Mouse (Mus musculus): ENCODE measurements at regions not wholly inside any gene's neighbourhood (a gene's known extent, or its start where the extent isn't known, plus 50 kb on each side); places are given as distances from the start of the nearest gene placed in this dataset.
A peak's percentile ranks its signal among the peaks of the same experiment; 100 is the strongest.

GRCm38 (mm10) chr10:68842023-68842735 lies 118.7 kb downstream of the Tmem26 start:
- no peak for DNase-seq (ENCODE audit: low spot score)

DNA sequence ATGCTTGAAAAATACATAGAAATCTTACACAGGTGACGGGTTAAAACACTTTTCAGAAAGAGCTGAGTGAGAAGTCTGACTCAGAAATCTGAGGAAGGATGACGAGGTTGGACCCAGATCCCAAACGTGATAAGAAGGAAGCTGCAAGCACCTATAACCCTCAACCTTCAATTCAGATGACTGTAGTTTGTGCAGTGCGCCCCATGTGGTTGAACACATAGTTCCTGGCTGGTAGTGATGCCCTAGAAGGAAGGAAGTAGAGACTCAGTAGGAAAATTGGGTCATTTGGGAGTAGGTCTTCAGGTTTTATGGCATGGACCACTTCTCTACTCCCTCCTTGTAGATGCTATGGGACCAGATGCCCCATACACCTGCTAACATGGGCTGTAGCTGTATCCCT lies 120.6 kb downstream of the Tmem26 start:
- no peak for DNase-seq (ENCODE audit: low spot score)

DNA sequence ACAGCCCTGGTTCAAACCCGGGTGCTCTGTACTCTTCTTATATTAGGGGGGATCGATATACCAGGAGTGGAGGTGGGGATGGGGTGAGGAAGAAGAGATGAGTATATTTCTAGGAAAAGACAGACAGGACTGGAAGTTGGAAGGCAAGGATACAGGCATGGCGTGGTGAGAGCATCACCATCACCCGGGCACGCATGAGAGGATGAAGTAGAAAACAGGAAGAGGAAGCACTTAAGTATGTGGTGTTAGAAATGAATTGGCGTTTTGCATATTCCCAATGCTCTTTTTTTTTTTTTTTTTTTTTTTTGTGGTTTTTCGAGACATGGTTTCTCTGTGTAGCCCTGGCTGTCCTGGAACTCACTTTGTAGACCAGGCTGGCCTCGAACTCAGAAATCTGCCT lies 121.2 kb downstream of the Tmem26 start:
- DNase-seq (ENCODE audit: low spot score) = no peak

GRCm38 (mm10) chr10:68851153-68851552 lies 127.7 kb downstream of the Tmem26 start:
- DNase-seq (ENCODE audit: low spot score) = no peak

DNA sequence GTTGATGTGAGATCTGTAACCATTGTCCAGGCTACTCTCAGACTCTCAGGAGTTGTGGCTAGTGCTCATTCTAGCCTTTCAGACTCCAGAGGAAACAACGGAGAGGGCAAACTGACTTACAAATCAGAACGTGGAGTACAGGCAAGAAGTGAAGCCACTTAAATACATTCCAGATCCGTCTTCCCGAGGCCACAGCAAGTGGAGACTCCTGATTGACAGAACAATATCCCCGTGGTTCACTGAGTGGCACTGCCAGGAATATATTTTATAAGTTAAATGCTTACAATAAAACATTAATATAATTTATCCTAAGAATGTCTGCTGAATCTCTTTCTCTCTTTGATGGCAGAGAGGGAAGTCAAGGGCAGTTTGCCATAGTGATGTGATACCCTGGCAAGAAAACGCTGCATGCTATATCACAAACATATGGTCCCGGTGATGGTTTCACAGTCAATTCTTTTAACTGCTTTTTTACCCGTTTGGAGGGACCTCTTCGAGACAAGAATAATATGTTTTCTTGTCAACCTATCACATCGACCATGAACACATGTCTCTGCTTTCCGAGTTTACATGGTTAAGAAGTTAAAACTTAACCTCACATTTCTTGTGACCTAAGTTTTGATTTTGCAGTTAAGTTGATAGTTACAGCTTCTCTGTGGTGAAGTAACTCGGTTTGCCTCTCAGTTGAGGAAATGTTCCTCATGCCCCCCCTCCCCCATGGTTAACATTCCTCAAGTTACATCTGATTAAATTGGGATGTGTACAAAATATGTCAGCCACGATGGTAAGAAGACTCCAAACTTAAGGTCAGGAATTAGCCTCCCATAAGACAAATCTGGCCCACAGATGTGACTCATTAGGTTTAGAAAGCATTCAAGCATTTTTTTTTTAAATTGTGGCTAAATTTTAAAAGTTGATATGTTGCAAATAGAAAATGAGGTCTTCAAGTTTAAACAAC lies 132.8 kb downstream of the Tmem26 start:
- no peak for DNase-seq (ENCODE audit: low spot score)

DNA sequence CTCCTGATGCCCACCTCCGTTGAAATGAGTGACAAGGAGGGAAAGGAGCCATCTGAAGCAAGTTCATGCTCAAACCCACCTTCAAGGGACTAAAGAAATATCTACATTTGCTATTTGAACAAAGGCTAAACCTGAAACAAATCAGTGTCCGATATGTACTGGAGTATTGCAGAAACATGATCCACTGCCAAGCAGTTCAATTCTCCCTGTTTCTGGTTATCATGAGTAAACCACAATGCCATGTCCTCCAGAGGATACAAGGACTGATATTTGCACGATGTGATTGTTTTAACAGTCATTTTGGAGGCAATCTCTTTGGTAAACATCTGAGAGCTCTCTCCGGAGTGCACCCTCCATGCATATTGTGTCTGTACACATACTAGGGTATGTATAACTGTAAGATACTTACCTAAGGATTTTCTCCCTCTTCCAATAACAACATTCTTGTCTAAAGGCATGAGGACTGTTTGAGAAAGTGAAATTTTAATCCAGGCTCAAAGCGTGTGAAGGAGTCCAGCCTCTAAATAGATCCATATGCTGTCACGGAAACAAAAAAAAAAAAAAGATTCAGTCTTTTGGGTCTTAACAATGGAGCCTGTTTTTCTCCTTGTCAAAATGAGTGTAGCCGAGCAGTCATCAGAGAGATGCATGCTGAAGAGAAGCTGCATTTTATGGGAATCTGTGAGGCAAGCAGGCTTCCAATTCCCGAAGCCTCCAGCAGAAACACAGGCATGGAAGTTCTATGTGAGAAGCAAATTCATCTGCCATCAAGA lies 141.3 kb downstream of the Tmem26 start:
- DNase-seq (ENCODE audit: low spot score) = no peak

- no peak for DNase-seq (ENCODE audit: low spot score)
Observed at GRCm38 (mm10) chr10:68865776-68866175, 142.3 kb downstream of the Tmem26 start.

DNA sequence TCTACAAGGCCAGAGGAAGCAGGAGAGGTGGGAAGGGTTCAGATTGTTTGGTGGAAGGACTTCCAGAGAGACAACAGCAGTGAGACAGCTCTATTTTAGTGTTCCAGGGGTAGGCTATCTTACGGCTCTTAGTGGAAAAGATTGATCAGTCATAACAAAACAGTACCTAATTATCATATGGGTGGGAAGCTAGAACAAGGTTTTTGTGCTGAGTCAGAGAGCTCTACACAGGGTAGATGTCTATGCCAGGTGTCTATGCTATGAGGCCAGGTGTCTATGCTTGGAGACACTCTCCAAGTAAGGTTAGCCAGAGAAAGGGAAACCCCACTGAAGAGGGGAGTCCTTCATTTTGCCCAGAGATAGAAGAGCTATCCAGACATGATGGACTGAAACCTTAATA lies 143.9 kb downstream of the Tmem26 start:
- DNase-seq (ENCODE audit: low spot score) = no peak

- no peak for DNase-seq (ENCODE audit: low spot score)
Observed at GRCm38 (mm10) chr10:68872102-68872501, 148.7 kb downstream of the Tmem26 start.

DNA sequence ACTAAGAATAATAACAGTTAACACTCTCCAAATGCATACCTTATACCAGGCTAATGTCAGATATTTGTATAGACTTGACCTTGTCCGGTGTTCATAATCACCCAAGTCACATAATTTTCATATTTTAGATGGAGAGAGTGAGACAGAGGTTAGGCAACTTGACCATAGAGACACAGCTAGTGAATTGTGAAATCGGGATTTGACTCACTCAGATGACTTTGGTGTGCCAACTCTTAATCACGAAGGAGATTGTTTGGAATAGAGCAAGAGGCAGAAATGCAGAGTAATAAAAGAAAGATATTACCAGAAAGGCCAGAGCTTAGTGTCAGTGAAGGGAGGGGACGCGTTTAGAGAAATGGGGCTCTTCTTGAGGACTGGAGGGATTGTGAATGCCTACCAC lies 152.2 kb downstream of the Tmem26 start:
- DNase-seq (ENCODE audit: low spot score) = no peak

- peak; percentile 30 for DNase-seq (ENCODE audit: low spot score)
Observed at GRCm38 (mm10) chr10:68893100-68893841, 169.8 kb downstream of the Tmem26 start.

- DNase-seq (ENCODE audit: low spot score) = no peak
Observed at GRCm38 (mm10) chr10:68894121-68894520, 170.7 kb downstream of the Tmem26 start.

GRCm38 (mm10) chr10:68897524-68897923 lies 174.1 kb downstream of the Tmem26 start:
- DNase-seq (ENCODE audit: low spot score) = no peak

GRCm38 (mm10) chr10:68901168-68901567 lies 177.7 kb downstream of the Tmem26 start:
- DNase-seq (ENCODE audit: low spot score) = no peak

DNA sequence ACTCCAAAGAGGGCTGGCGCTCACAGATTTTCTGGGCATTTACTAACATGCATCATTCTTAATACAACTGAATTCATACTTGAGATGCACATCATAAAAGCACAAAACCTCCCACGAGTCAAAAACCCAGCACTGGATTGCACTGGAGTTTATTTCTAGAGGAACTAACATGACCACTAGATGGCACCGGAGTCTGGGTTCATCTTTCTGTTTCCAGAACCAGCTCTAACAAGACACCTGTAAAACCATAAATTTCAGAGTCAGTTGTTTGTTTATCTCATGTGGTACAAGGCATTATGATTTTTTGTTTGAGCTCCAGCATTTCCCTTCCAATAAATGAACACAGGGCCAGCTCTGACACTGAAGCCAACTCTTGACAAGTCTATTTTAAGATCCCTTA lies 179.2 kb downstream of the Tmem26 start:
- DNase-seq (ENCODE audit: low spot score) = peak; percentile 6

DNA sequence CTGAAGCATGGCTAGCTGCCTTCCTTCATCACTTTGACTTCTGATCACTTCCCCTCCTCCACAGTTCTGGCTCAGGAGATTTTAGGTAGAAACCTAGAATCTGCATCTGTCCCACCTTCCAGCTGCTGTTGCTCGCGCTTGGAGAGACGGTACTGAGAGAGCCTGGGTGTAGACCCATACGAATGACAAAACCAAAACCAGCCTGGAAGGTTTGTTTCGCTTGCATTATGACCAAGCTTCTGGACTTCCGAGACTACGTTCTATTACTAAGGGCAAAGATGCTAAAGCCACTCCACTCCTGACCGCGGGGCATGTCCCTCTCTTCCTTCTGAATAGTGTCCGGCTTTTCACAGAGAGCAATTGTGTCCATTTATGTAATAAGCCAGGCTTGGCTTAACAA lies 180.9 kb downstream of the Tmem26 start:
- DNase-seq (ENCODE audit: low spot score) = no peak

DNA sequence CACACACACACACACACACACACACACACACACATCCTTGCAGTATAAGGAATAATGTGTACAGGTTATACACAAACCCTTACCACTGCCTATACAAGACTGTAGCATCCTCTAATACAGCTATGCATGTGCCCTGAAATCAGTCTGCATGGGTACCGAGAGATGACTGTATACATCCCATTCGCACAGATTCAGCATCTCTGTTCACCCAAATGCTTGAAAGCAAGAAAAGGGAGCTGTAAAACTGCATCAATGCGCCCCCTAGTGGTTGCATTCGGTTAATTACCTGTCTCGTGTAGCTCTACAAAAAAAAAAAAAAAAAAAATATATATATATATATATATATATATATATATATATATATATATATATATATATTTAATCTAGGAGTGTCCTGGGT lies 184.8 kb downstream of the Tmem26 start:
- DNase-seq (ENCODE audit: low spot score) = peak; percentile 38

GRCm38 (mm10) chr10:68909018-68909417 lies 185.6 kb downstream of the Tmem26 start:
- DNase-seq (ENCODE audit: low spot score) = no peak

DNA sequence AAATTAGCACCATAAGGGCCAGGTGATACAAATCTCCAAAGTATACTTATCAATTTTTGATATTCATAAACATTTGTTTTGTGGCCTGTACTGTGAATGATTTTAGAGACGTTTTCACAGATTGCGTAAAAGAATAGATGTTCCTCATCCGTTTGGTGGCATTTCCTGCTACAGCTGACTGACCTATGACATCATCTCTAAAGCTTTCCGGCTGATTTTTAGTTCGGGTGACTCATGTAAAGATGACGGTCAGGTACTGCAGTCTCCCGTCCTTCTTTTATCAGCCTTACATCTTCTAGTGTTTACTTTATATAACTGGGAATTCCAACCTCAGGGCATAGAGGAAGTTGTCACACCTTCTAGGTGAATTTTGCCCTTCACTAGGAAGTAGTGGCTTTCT lies 192.7 kb downstream of the Tmem26 start:
- DNase-seq (ENCODE audit: low spot score) = no peak

- no peak for DNase-seq (ENCODE audit: low spot score)
Observed at GRCm38 (mm10) chr10:68935843-68936242, 212.4 kb downstream of the Tmem26 start.

DNA sequence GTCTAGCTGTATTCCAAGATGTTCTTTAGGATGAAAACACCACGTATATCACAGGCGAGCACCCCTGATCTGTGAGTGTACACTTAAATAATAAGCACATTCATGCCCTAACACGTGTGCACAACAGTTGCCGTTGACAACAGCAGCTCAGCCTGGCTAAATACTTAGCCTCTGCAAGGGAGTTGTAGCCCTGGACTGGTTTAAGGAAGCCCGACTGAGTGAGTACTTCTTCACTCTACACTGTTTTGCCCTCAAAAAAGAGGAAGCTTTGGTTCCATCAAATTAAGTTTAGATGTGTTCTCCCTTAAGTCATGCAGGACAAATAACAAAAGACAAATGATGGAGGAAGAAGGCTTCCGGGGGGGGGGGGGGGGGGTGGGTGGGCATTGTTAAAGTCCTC lies 208.0 kb upstream of the Rhobtb1 start:
- DNase-seq (ENCODE audit: low spot score) = no peak

- no peak for DNase-seq (ENCODE audit: low spot score)
Observed at GRCm38 (mm10) chr10:68956539-68956938, 194.7 kb upstream of the Rhobtb1 start.
